24 mouse cellular contexts compared by ENCODE assay signal in the genomic region with DNA sequence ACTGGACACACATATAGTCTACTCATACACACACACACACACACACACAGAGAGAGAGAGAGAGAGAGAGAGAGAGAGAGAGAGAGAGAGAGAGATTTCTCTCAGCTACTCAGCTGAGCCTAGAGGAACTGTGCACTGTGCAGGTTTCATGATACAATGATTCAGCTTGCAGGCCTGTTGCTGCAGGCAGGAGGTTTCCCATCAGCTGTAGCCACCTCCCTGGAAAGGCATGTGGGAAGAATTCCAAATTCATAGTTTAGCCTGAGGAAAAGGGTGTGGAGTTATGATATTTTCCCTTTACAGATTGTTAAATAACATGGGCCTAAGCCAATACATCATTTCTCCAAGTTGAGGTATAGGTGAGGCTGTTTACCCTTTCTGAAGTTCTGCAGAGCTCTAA.
DNase-seq lines count a peak whose midpoint lies in the region; ATAC-seq and TF ChIP-seq lines count a peak whose summit lies in the region.
"Had no signal": no experiment of that assay in that cellular context is flagged by ENCODE, and none has a peak within 500 bp of the region (broad histone marks: within the 10 kb centered on the region; RNA-seq: fewer than 3 reads in every experiment).

No protein-coding gene starts in this region.

- no peak overlapping the region for H3K9ac ChIP-seq in stomach, embryonic 15.5 days
- H3K9ac ChIP-seq: forebrain, embryonic 15.5 days; hindbrain, embryonic 12.5 days; limb, embryonic 12.5 days; midbrain, embryonic 15.5 days; neural tube, embryonic 12.5 days had no signal

- peak overlapping the region; percentile 43; the same call in 1 of the 2 replicates for H3K27ac ChIP-seq in gastrocnemius, adult 2 months
- no peak overlapping the region for H3K27ac ChIP-seq in stomach, embryonic 15.5 days
- H3K27ac ChIP-seq in hindbrain, embryonic 10.5 days, result no peak overlapping the region
- H3K27ac ChIP-seq: forebrain, embryonic 10.5 days; forebrain, embryonic 15.5 days; hindbrain, embryonic 12.5 days; kidney, postnatal 0 days; limb, embryonic 12.5 days; macrophage; midbrain, embryonic 15.5 days; neural tube, embryonic 12.5 days had no signal

- peak; percentile 31; the same call in 1 of the 2 replicates for ATAC-seq in stomach, embryonic 15.5 days (ENCODE audit: insufficient read depth, low FRiP score, low read depth)
- ATAC-seq: forebrain, embryonic 15.5 days; intestine, embryonic 16.5 days; midbrain, embryonic 15.5 days had no signal

- H3K36me3 ChIP-seq in stomach, embryonic 15.5 days, result no peaks in the 10 kb centered on the region
- no peaks in the 10 kb centered on the region for H3K36me3 ChIP-seq in hindbrain, embryonic 10.5 days
- H3K36me3 ChIP-seq: forebrain, embryonic 10.5 days; forebrain, embryonic 15.5 days; hindbrain, embryonic 12.5 days; limb, embryonic 12.5 days; midbrain, embryonic 15.5 days; neural tube, embryonic 12.5 days had no signal

- no peak overlapping the region for H3K4me3 ChIP-seq in gastrocnemius, adult 2 months
- no peak overlapping the region for H3K4me3 ChIP-seq in stomach, embryonic 15.5 days (replicated peaks)
- H3K4me3 ChIP-seq in hindbrain, embryonic 10.5 days, result no peak overlapping the region
- H3K4me3 ChIP-seq: forebrain, embryonic 10.5 days; forebrain, embryonic 15.5 days; hindbrain, embryonic 12.5 days; limb, embryonic 12.5 days; midbrain, embryonic 15.5 days; neural tube, embryonic 12.5 days had no signal

- no peak for TF ChIP-seq CTCF in gastrocnemius, adult 2 months (IDR thresholded peaks at IDR 0.05)

- no peaks in the 10 kb centered on the region for H3K9me3 ChIP-seq in stomach, embryonic 15.5 days
- no peaks in the 10 kb centered on the region for H3K9me3 ChIP-seq in hindbrain, embryonic 10.5 days
- H3K9me3 ChIP-seq: forebrain, embryonic 10.5 days; forebrain, embryonic 15.5 days; hindbrain, embryonic 12.5 days; limb, embryonic 12.5 days; midbrain, embryonic 15.5 days; neural tube, embryonic 12.5 days had no signal

- no peak for DNase-seq in gastrocnemius, adult 2 months
- DNase-seq in gastrocnemius, postnatal 4 days (ENCODE audit: low spot score in 2 of 2), result no peak
- DNase-seq in lung, postnatal 25 days (ENCODE audit: low spot score), result peak; percentile 6
- DNase-seq in lung, postnatal 10 days, result no peak
- peak; percentile 73 for DNase-seq in NIH3T3 (ENCODE audit: low read depth)
- no peak for DNase-seq in hindbrain, embryonic 10.5 days (ENCODE audit: low spot score)
- no peak for DNase-seq in B cell, adult 2 months
- DNase-seq: adrenal gland, postnatal 10 days; cerebellum, adult 8-10 months; cerebellum, postnatal 25 days; kidney, adult 8-10 months; right cerebral cortex, postnatal 4 days; thymus, postnatal 14 days had no signal

- no peaks in the 10 kb centered on the region for H3K4me1 ChIP-seq in stomach, embryonic 15.5 days
- no peaks in the 10 kb centered on the region for H3K4me1 ChIP-seq in hindbrain, embryonic 10.5 days (replicated peaks)
- H3K4me1 ChIP-seq: forebrain, embryonic 10.5 days; forebrain, embryonic 15.5 days; hindbrain, embryonic 12.5 days; limb, embryonic 12.5 days; midbrain, embryonic 15.5 days; neural tube, embryonic 12.5 days had no signal

- intact Hi-C loops in gastrocnemius, adult 2 months (cut with DNase I), result no loop called here

- no peak overlapping the region for H3K4me2 ChIP-seq in stomach, embryonic 15.5 days
- H3K4me2 ChIP-seq: forebrain, embryonic 15.5 days; hindbrain, embryonic 12.5 days; limb, embryonic 12.5 days; liver, embryonic 11.5 days; midbrain, embryonic 15.5 days; neural tube, embryonic 12.5 days had no signal

- no peaks in the 10 kb centered on the region for H3K27me3 ChIP-seq in stomach, embryonic 15.5 days (replicated peaks)
- H3K27me3 ChIP-seq in hindbrain, embryonic 10.5 days (ENCODE audit: insufficient read depth, poor library complexity, severe bottlenecking), result no peaks in the 10 kb centered on the region
- H3K27me3 ChIP-seq: forebrain, embryonic 15.5 days; hindbrain, embryonic 12.5 days; limb, embryonic 12.5 days; midbrain, embryonic 15.5 days; neural tube, embryonic 12.5 days had no signal

Comparison
In these comparisons a context has a peak if more than half of its experiments do, and no peak if none do; other contexts are left out.
1. DNase-seq: peak in lung, postnatal 25 days (single experiment) and NIH3T3 (single experiment); none in gastrocnemius, adult 2 months (single experiment), gastrocnemius, postnatal 4 days (0 of 2), lung, postnatal 10 days (single experiment), hindbrain, embryonic 10.5 days (single experiment) and B cell, adult 2 months (0 of 2).